Mouse (Mus musculus) lung, adult 2 months (tissue): ENCODE data around the gene Slit3. TPM values are rescaled to one million over a fixed set of nuclear protein-coding genes. Genes with fewer than 3 reads are reported as not detected.

Experiments
- DNase-seq: peaks from one replicate; pipeline ENCODE4 v3.0.0; 2022
- H3K4me1 ChIP-seq: fragments of 200-500 bp; 2 replicates; pipeline ENCODE4 v1.6.1; 2011; ENCODE audit warnings: low read length; ENCODE audit not compliant: control insufficient read depth, insufficient read depth
- H3K4me3 ChIP-seq: fragments of 200-500 bp; replicated peaks from 2 replicates; pipeline ENCODE3; 2011; ENCODE audit warnings: low read depth, mild to moderate bottlenecking, control low read depth, low read length; ENCODE audit errors: extremely low read depth
- CTCF ChIP-seq: fragments of 200-500 bp; IDR thresholded peaks from 2 replicates; pipeline ENCODE4 v1.5.1; 2011; ENCODE audit warnings: mild to moderate bottlenecking, low read length, control low read depth; ENCODE audit not compliant: insufficient read depth
- POLR2A ChIP-seq: fragments of 200-500 bp; IDR thresholded peaks from 2 replicates; pipeline ENCODE4 v1.6.1; 2011; ENCODE audit warnings: low read depth, mild to moderate bottlenecking, control low read depth, low read length, borderline replicate concordance; ENCODE audit errors: extremely low read depth
- WGBS: fragments of 180-500 bp; shearing (Covaris S2); methylation state at CpG from one replicate; pipeline ENCODE4 v1.1.7; 2018; 5-methylcytosine and 5-hydroxymethylcytosine counted together
- polyA plus RNA-seq: library from polyadenylated mRNA; depleted of rRNA; stranded (reverse); fragments of >200 nt; gene quantifications from 2 replicates; pipeline ENCODE4 v1.2.3, GENCODE M21; 2012

Gene Slit3
- polyA plus RNA-seq, 1 experiment, result 69.7 TPM

GRCm38 (mm10) chr11:35632262-35632661, 511.2 kb downstream of the Slit3 start:
- no peak overlapping the region for H3K4me3 ChIP-seq
- H3K4me1 ChIP-seq, result no peaks in the 10 kb centered on the region
- WGBS, result 52% methylated on average over 5 of the region's 5 CpGs
- TF ChIP-seq POLR2A, result no peak
- TF ChIP-seq CTCF, result no peak
- no peak for DNase-seq

- TF ChIP-seq CTCF, result no peak
- WGBS, result 69% methylated on average over 7 of the region's 7 CpGs
- no peak for DNase-seq
- Histone ChIP-seq H3K4me1 (no peaks in the 10 kb centered on the region), H3K4me3 (no peak overlapping the region)
Measured at GRCm38 (mm10) chr11:35637102-35637501, 516.1 kb downstream of the Slit3 start.

- no peak for DNase-seq
- 49% methylated on average over 3 of the region's 3 CpGs for WGBS
- TF ChIP-seq POLR2A (no peak), CTCF (no peak)
- no peak overlapping the region for H3K4me3 ChIP-seq
- H3K4me1 ChIP-seq, result no peaks in the 10 kb centered on the region
Measured at GRCm38 (mm10) chr11:35638862-35639384, 517.9 kb downstream of the Slit3 start.

- Histone ChIP-seq H3K4me1 (no peaks in the 10 kb centered on the region), H3K4me3 (no peak overlapping the region)
- 49% methylated on average over 11 of the region's 11 CpGs for WGBS
- no peak for DNase-seq
- TF ChIP-seq POLR2A (no peak), CTCF (no peak)
Measured at GRCm38 (mm10) chr11:35639428-35639827, 518.4 kb downstream of the Slit3 start.

- 82% methylated on average over 10 of the region's 10 CpGs for WGBS
- Histone ChIP-seq H3K4me3 (no peak overlapping the region), H3K4me1 (no peaks in the 10 kb centered on the region)
- no peak for TF ChIP-seq CTCF
- no peak for TF ChIP-seq POLR2A
- no peak for DNase-seq
Measured at GRCm38 (mm10) chr11:35651286-35651685, 530.3 kb downstream of the Slit3 start.

DNA sequence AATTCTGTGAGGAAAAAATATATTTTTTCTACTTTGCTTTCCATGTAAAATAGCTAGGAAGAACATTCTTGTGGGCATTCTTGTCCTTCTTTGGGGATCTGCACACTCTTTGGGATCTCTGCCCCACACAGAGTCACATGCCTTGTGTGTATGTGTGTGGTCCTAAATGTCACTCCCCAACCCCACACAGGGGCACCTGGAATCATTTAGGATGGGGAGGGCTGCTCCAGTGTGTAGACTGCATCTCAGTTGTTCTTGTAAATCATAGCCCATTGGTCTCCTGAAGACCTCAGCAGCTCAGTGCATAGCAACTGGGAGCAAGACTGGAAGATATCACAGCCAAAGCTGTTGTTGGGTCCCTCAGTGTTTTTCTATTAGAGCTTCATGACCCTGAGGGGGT, 534.8 kb downstream of the Slit3 start:
- H3K4me1 ChIP-seq, result no peaks in the 10 kb centered on the region
- no peak overlapping the region for H3K4me3 ChIP-seq
- DNase-seq, result no peak
- TF ChIP-seq CTCF, result no peak
- no peak for TF ChIP-seq POLR2A

GRCm38 (mm10) chr11:35657582-35657981, 536.6 kb downstream of the Slit3 start:
- H3K4me1 ChIP-seq, result no peaks in the 10 kb centered on the region
- WGBS, result 64% methylated on average over 6 of the region's 6 CpGs
- H3K4me3 ChIP-seq, result no peak overlapping the region
- no peak for TF ChIP-seq CTCF
- TF ChIP-seq POLR2A, result no peak
- DNase-seq, result no peak

DNA sequence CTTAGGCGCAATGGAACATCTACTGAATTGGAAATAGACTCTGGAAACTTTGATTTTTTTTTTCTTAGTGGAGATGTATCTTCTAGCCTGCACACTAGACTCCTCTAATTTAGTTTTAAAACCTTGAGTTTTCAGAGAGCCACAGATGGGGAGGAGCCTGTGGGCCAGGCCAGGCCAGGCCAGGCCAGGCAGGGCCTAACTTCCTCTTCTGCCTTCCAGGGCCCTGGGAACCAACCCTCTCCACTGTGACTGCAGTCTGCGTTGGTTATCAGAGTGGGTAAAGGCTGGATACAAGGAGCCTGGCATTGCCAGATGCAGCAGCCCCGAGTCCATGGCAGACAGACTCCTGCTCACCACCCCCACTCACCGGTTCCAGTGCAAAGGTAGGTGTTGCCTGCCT, 539.9 kb downstream of the Slit3 start:
- no peak for TF ChIP-seq CTCF
- no peak for TF ChIP-seq POLR2A
- Histone ChIP-seq H3K4me3 (no peak overlapping the region), H3K4me1 (no peaks in the 10 kb centered on the region)
- no peak for DNase-seq
- 77% methylated on average over 4 of the region's 4 CpGs for WGBS

DNA sequence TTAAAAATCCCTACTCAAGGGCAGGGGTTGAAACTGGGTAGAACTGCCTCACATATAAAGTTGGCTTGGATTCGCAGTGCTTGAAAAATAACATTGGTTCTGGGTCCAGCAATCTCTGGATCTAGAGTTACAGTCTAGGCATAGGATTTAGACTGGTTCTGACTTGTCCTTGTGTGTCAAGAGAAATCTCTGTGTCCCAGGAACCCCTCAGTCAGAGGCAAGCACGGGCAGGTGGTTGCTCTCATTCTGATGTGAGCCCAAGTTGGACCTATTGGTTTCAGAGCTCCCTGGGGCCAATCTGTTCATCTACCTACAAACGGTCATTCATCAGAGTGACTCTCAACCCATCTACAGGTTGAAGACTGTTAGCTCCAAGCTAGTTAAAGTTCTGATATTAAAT, 541.9 kb downstream of the Slit3 start:
- 85% methylated on average over 3 of the region's 3 CpGs for WGBS
- no peak for TF ChIP-seq POLR2A
- TF ChIP-seq CTCF, result no peak
- no peak overlapping the region for H3K4me3 ChIP-seq
- H3K4me1 ChIP-seq, result no peaks in the 10 kb centered on the region
- DNase-seq, result no peak

GRCm38 (mm10) chr11:35663661-35664060, 542.6 kb downstream of the Slit3 start:
- H3K4me1 ChIP-seq, result no peaks in the 10 kb centered on the region
- TF ChIP-seq CTCF (no peak), POLR2A (no peak)
- H3K4me3 ChIP-seq, result no peak overlapping the region
- 58% methylated on average over 8 of the region's 8 CpGs for WGBS
- DNase-seq, result no peak
